Mouse (Mus musculus) testis, postnatal 14 days (tissue): ENCODE measurements around the gene 1700028K03Rik.

Source experiments
- DNase-seq: peaks from one replicate; pipeline ENCODE4 v3.0.0; 2021; ENCODE audit warnings: low spot score

1700028K03Rik gene

DNA sequence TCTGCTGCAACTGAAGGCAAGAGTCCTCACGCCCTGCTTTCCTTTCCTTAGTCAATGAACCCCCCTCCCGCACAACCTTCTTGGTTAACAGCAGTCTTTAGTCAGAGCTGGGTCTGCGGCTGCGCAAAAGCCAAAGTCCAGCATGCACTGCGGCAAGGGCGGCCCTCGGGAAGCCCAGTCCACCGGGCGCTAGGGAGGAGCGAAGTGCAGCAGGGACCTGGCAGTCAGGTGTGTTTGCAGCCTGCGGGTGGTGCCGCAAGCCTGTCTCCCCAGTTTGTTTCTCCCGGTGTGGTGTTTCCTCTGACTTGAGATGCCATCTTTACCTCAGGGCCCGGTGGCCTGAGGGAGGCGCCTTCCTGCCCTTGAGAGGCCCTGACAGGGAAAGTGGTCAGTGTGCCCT, at the start of gene 1700028K03Rik:
Gene 1700028K03Rik (plus strand): TSS at position 129 of the 400 bp plus-strand sequence.
- DNase-seq, result peak; percentile 84

- DNase-seq, result no peak
Observed at GRCm38 (mm10) chr5:107488996-107489395, 45.5 kb upstream of the 1700028K03Rik start.

GRCm38 (mm10) chr5:107491036-107491435, 43.5 kb upstream of the 1700028K03Rik start:
- no peak for DNase-seq

DNA sequence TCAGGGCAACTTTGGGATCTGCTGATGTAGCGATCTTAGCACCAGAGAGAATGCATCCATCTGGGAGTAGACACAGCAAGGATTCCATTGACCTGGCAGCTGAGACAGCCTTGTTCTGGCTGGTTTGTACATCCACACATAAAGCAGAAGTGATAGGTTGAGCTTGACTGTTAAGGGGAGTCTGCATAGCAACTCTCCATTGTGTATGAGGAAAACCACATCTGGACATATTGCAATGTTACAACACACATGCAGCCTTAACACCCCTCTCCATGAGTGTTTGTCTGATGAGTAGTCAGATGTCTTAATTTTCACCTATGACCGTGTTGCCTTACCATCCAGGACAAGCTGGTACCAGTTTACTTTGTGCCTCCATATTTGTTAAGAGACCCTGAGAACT, 42.0 kb upstream of the 1700028K03Rik start:
- no peak for DNase-seq

- DNase-seq, result no peak
Observed at GRCm38 (mm10) chr5:107494759-107495158, 39.8 kb upstream of the 1700028K03Rik start.

- DNase-seq, result no peak
Observed at GRCm38 (mm10) chr5:107496047-107496446, 38.5 kb upstream of the 1700028K03Rik start.

DNA sequence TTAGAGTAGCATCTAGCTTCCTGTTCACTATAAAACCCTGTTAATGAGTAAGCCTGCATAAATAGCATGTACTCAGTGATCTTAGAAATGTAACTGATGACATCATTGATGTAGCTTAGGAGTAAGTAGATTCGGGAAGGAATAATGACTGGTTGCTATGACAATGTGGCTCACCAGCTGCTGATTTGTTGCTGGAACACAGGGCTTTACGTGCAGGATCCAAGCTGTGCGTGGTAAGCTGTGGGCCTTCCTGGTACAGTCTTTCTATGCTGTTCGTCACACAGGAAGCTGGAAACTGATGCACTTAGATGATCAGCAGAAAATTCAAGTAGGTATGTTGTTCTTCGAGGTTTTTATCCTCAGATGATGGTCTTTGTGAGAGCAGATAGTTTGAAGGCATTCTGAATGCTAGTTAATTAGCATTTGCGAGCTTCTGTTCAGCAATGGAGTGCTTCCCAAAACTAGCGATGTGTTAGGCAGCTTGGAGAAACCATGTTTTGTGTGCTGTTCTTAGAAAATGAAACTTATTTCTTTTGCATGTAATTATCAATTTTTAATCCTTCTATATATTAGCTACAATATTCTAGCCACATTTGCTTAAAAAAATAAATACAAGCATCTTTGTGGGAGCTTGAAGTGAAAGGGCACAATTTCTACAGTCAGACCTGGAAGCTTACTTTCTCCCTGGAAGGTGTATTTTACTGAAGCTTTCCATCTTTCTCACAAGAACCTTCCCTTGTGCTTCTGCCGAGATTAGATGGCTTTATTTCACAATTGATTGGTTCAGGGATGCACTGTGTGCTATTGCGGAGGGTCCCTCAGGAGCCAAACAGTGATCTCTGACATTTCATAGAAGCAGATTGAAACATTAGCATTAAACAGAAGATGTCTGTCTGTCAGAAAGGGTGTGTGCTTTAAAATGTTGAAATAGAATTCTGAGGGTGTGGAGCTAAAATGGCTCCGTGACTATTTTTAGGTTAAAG, 36.7 kb upstream of the 1700028K03Rik start:
- no peak for DNase-seq

DNA sequence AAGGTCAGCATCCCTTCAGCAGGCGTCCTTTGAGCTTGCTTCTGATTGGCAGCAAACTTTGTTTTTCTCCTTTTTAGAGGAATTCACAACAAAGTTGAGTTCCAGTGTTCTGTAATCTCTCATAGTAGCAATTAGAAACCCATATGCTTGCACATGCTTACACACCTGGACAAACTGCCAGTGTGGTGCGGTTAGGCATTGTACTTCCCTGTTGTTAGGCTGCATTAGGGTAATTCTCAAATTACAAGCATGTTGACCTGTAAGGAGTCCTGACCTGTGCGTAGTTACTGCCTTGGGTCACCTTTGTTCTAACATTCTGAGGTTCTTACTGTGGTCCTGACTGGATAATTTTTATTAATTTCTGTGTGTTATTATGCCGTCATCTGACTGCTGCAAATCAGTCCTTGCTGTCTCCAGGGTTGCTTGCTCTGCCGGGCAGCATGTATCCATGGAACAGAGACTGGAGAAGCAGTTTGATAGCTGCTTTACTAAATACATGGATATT, 35.7 kb upstream of the 1700028K03Rik start:
- no peak for DNase-seq

DNA sequence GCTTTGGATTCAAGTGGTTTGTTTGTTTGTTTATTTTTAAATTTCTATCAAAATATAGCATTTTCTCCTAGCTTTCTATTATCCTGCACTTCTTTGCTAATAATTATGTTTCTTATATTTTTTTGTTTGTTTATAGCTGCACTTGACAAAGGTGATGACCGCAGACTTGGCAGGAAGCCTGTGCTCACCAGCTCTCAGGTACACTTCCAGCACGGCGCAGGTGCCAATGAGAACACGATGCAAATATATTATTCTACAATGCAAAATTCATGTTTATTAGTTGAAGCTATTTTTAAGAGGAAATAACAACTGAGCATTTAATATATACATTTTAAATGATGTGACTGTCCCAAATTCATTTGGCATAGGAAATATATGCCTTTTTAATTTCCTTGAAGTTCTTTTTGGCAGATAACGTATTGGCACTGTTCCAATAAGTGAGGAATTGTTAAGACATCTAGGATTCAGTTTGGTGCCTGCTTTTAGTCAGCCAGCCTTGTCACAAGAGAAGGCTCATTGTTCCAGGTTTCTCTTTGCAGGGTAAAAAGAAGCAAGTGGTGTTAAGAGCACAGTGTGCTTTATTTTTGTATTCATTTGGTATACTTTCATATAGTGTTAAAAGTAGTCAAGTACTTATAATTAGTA, 34.5 kb upstream of the 1700028K03Rik start:
- no peak for DNase-seq

GRCm38 (mm10) chr5:107500741-107501140, 33.8 kb upstream of the 1700028K03Rik start:
- DNase-seq, result no peak

- no peak for DNase-seq
Observed at GRCm38 (mm10) chr5:107507321-107507720, 27.2 kb upstream of the 1700028K03Rik start, which contains the start of gene Gm42669. Gene Gm42669, plus strand, starts transcription at chr5:107507621.

- no peak for DNase-seq
Observed at GRCm38 (mm10) chr5:107510503-107510902, 24.0 kb upstream of the 1700028K03Rik start.

GRCm38 (mm10) chr5:107511326-107511725, 23.2 kb upstream of the 1700028K03Rik start:
- DNase-seq, result no peak

GRCm38 (mm10) chr5:107513583-107513982, 20.9 kb upstream of the 1700028K03Rik start:
- DNase-seq, result no peak

- DNase-seq, result no peak
Observed at GRCm38 (mm10) chr5:107515453-107515852, 19.1 kb upstream of the 1700028K03Rik start.

GRCm38 (mm10) chr5:107516087-107516486, 18.4 kb upstream of the 1700028K03Rik start:
- no peak for DNase-seq

DNA sequence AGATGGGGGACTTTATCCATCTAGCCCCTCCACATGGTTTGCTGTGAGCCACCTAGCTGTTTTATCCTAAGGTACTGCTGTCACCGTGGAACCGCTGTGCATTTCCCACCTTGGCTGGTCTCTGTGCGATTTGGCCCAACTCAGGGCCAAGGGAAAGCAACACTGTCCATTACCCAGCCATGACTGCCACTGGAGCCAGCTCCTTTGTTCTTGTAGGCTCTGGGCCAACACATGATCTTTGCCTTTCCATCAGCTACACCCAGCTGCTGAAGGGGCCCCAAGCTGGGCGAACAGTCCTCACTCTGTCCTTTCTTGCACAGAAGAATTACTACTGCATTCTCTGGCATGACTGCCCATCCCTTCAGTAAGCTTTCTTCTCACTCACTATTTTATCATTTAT, 15.9 kb upstream of the 1700028K03Rik start:
- no peak for DNase-seq

GRCm38 (mm10) chr5:107521386-107521785, 13.1 kb upstream of the 1700028K03Rik start:
- DNase-seq, result no peak

GRCm38 (mm10) chr5:107521897-107522296, 12.6 kb upstream of the 1700028K03Rik start:
- no peak for DNase-seq

DNA sequence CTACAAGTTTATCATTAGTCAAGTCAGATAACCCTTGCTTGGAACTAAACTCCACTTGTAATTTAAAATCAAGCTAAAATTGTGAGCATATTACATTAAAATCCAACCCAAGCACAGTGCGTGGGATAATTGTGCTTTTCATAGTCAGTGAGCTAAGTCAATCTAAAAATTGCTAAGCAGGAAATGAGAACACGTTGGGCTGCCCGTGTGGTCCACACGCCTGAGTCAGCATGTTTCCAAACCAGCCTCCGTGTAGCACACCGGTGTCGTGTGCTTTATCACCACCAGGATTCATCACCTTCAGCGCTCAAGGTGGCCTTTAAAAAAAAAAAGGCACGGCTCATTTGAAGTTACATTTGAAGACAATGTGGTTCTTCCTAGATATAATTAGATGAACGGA, 10.2 kb upstream of the 1700028K03Rik start:
- DNase-seq, result no peak

GRCm38 (mm10) chr5:107528856-107529255, 5.7 kb upstream of the 1700028K03Rik start:
- DNase-seq, result no peak

GRCm38 (mm10) chr5:107533590-107533989, 919 bp upstream of the 1700028K03Rik start:
- no peak for DNase-seq

DNA sequence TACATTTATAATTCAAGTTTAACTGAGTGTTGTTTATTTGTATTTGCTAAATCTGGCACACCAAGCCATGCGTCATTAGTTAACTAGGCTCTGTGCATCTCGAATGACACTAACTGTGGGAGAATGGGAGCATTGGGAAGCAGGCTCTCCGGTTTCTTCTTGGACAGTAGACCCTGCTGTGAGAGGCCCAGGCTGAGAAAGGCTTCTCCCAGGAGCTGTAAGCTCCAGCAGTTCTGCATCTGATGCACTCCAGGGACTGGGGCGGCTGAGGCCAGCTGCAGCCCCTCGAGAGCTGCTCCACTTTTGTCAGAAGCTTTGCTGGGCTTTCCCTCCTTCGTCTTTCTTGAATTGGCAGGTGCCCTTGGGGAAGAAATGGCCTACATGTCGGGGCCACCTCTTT, 7.2 kb downstream of the 1700028K03Rik start:
- DNase-seq, result no peak
